Mouse (Mus musculus): ENCODE measurements at regions not wholly inside any gene's neighbourhood (a gene's known extent, or its start where the extent isn't known, plus 50 kb on each side); places are given as distances from the start of the nearest gene placed in this dataset.
A peak's percentile ranks its signal among the peaks of the same experiment; 100 is the strongest.

DNA sequence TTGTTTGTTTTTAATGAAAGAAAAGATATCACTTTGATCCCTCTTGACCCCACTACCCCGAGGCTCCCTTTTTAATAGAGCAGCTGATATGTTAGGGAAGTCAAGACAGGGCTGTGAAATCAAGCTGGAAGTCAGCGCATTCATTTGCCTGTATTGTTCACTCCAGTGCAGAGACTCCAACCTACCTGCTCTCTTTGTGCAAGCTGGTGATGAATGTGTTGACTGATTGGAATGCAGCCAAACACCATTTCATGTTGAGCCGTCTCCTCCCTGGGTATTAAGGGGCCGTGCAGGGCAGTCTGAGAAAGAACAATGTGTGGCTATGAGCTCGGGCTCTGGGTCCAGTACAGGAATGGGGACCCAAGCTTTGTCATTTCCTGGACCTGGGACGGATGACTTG is 557.4 kb upstream of the Zfp462 start:
- Histone ChIP-seq H3K4me1 (replicated peaks; ENCODE audit: control insufficient read depth, insufficient read depth, low read length) (peaks cover 13% of the 10 kb centered on the region), H3K9ac (no peak overlapping the region)
- DNase-seq (ENCODE audit: low spot score): no peak

GRCm38 (mm10) chr4:54391536-54392208 is 553.2 kb upstream of the Zfp462 start:
- no peaks in the 10 kb centered on the region for H3K36me3 ChIP-seq (replicated peaks; ENCODE audit: control insufficient read depth, insufficient read depth)
- no peak overlapping the region for H3K4me2 ChIP-seq (replicated peaks)
- H3K4me3 ChIP-seq (replicated peaks; ENCODE audit: low read length): no peak overlapping the region
- no peaks in the 10 kb centered on the region for H3K9me3 ChIP-seq (ENCODE audit: control insufficient read depth, low read length)
- H3K9ac ChIP-seq: no peak overlapping the region
- H3K27ac ChIP-seq: no peak overlapping the region
- DNase-seq (ENCODE audit: low spot score) (no peak), ATAC-seq (ENCODE audit: low FRiP score) (no peak)
- H3K4me1 ChIP-seq (replicated peaks; ENCODE audit: control insufficient read depth, insufficient read depth, low read length): peaks cover 12% of the 10 kb centered on the region
- H3K27me3 ChIP-seq (ENCODE audit: control insufficient read depth, insufficient read depth, low read length): no peaks in the 10 kb centered on the region
- 82% methylated on average over 7 of the region's 7 CpGs for WGBS

More for the DNA sequence above, 557.4 kb upstream of the Zfp462 start:
- H3K27ac ChIP-seq: 0 out of 2 replicates have a peak overlapping the region, but pooled peaks have one; percentile 27
- no peaks in the 10 kb centered on the region for H3K9me3 ChIP-seq (ENCODE audit: control insufficient read depth, low read length)
- WGBS: 28% methylated on average over 6 of the region's 6 CpGs
- no peaks in the 10 kb centered on the region for H3K36me3 ChIP-seq (replicated peaks; ENCODE audit: control insufficient read depth, insufficient read depth)
- no peak overlapping the region for H3K4me2 ChIP-seq (replicated peaks)
- no peak overlapping the region for H3K4me3 ChIP-seq (replicated peaks; ENCODE audit: low read length)
- no peak; the same call in 1 of the 2 replicates for ATAC-seq (ENCODE audit: low FRiP score)
- no peaks in the 10 kb centered on the region for H3K27me3 ChIP-seq (ENCODE audit: control insufficient read depth, insufficient read depth, low read length)

- Histone ChIP-seq H3K27me3 (ENCODE audit: control insufficient read depth, insufficient read depth, low read length) (no peaks in the 10 kb centered on the region), H3K4me1 (replicated peaks; ENCODE audit: control insufficient read depth, insufficient read depth, low read length) (no peaks in the 10 kb centered on the region), H3K9me3 (ENCODE audit: control insufficient read depth, low read length) (no peaks in the 10 kb centered on the region), H3K4me2 (replicated peaks) (no peak overlapping the region), H3K4me3 (replicated peaks; ENCODE audit: low read length) (no peak overlapping the region), H3K9ac (no peak overlapping the region), H3K36me3 (replicated peaks; ENCODE audit: control insufficient read depth, insufficient read depth) (no peaks in the 10 kb centered on the region), H3K27ac (no peak overlapping the region)
- ATAC-seq (ENCODE audit: low FRiP score): no peak
- DNase-seq (ENCODE audit: low spot score): no peak
- WGBS: 91% methylated on average over 4 of the region's 4 CpGs
These were observed 538.7 kb upstream of the Zfp462 start for GRCm38 (mm10) chr4:54406151-54406550.

GRCm38 (mm10) chr4:54407930-54408329 is 536.9 kb upstream of the Zfp462 start:
- Histone ChIP-seq H3K27ac (no peak overlapping the region), H3K27me3 (ENCODE audit: control insufficient read depth, insufficient read depth, low read length) (no peaks in the 10 kb centered on the region), H3K4me1 (replicated peaks; ENCODE audit: control insufficient read depth, insufficient read depth, low read length) (no peaks in the 10 kb centered on the region), H3K4me3 (replicated peaks; ENCODE audit: low read length) (no peak overlapping the region), H3K36me3 (replicated peaks; ENCODE audit: control insufficient read depth, insufficient read depth) (no peaks in the 10 kb centered on the region), H3K9me3 (ENCODE audit: control insufficient read depth, low read length) (no peaks in the 10 kb centered on the region), H3K9ac (no peak overlapping the region), H3K4me2 (replicated peaks) (no peak overlapping the region)
- ATAC-seq (ENCODE audit: low FRiP score) (no peak), DNase-seq (ENCODE audit: low spot score) (no peak)
- 39% methylated on average over 2 of the region's 2 CpGs for WGBS

DNA sequence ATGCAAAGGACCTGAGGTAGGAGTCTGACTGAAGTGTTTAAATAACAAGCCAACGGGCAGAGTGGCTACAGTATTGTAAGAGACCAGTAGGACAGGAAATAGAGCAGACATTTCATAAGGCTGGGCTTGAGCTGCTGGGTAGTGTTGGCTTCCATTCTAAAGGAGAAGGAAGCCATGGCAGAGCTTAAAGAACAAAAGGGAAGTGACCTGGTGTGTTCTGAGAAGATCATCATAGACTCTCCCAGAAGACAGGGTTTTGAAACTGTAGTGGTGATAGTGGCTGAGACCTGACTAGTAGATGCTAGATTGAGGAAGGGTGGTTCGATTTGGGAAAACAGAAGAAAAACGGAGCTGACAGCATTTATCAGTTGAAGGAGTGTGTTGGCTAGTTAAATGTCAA is 514.1 kb upstream of the Zfp462 start:
- no peaks in the 10 kb centered on the region for H3K36me3 ChIP-seq (replicated peaks; ENCODE audit: control insufficient read depth, insufficient read depth)
- H3K9me3 ChIP-seq (ENCODE audit: control insufficient read depth, low read length): no peaks in the 10 kb centered on the region
- ATAC-seq (ENCODE audit: low FRiP score) (no peak), DNase-seq (ENCODE audit: low spot score) (no peak)
- H3K27ac ChIP-seq: no peak overlapping the region
- H3K4me2 ChIP-seq (replicated peaks): no peak overlapping the region
- H3K4me1 ChIP-seq (replicated peaks; ENCODE audit: control insufficient read depth, insufficient read depth, low read length): no peaks in the 10 kb centered on the region
- no peaks in the 10 kb centered on the region for H3K27me3 ChIP-seq (ENCODE audit: control insufficient read depth, insufficient read depth, low read length)
- H3K4me3 ChIP-seq (replicated peaks; ENCODE audit: low read length): no peak overlapping the region
- H3K9ac ChIP-seq: no peak overlapping the region
- 75% methylated on average over 3 of the region's 3 CpGs for WGBS

- H3K9ac ChIP-seq: no peak overlapping the region
- no peak overlapping the region for H3K4me3 ChIP-seq (replicated peaks; ENCODE audit: low read length)
- WGBS: 69% methylated on average over 2 of the region's 2 CpGs
- no peaks in the 10 kb centered on the region for H3K27me3 ChIP-seq (ENCODE audit: control insufficient read depth, insufficient read depth, low read length)
- H3K4me1 ChIP-seq (replicated peaks; ENCODE audit: control insufficient read depth, insufficient read depth, low read length): no peaks in the 10 kb centered on the region
- no peaks in the 10 kb centered on the region for H3K36me3 ChIP-seq (replicated peaks; ENCODE audit: control insufficient read depth, insufficient read depth)
- ATAC-seq (ENCODE audit: low FRiP score) (no peak), DNase-seq (ENCODE audit: low spot score) (no peak)
- H3K9me3 ChIP-seq (ENCODE audit: control insufficient read depth, low read length): no peaks in the 10 kb centered on the region
- H3K4me2 ChIP-seq (replicated peaks): no peak overlapping the region
- H3K27ac ChIP-seq: no peak overlapping the region
These were observed 484.3 kb upstream of the Zfp462 start for GRCm38 (mm10) chr4:54460596-54460995.

GRCm38 (mm10) chr4:54469176-54469575 is 475.7 kb upstream of the Zfp462 start:
- no peaks in the 10 kb centered on the region for H3K36me3 ChIP-seq (replicated peaks; ENCODE audit: control insufficient read depth, insufficient read depth)
- H3K9ac ChIP-seq: no peak overlapping the region
- ATAC-seq (ENCODE audit: low FRiP score) (no peak), DNase-seq (ENCODE audit: low spot score) (no peak)
- H3K9me3 ChIP-seq (ENCODE audit: control insufficient read depth, low read length): no peaks in the 10 kb centered on the region
- H3K4me3 ChIP-seq (replicated peaks; ENCODE audit: low read length): no peak overlapping the region
- no peaks in the 10 kb centered on the region for H3K27me3 ChIP-seq (ENCODE audit: control insufficient read depth, insufficient read depth, low read length)
- H3K27ac ChIP-seq: no peak overlapping the region
- WGBS: 83% methylated on average over 2 of the region's 2 CpGs
- H3K4me1 ChIP-seq (replicated peaks; ENCODE audit: control insufficient read depth, insufficient read depth, low read length): no peaks in the 10 kb centered on the region
- no peak overlapping the region for H3K4me2 ChIP-seq (replicated peaks)

DNA sequence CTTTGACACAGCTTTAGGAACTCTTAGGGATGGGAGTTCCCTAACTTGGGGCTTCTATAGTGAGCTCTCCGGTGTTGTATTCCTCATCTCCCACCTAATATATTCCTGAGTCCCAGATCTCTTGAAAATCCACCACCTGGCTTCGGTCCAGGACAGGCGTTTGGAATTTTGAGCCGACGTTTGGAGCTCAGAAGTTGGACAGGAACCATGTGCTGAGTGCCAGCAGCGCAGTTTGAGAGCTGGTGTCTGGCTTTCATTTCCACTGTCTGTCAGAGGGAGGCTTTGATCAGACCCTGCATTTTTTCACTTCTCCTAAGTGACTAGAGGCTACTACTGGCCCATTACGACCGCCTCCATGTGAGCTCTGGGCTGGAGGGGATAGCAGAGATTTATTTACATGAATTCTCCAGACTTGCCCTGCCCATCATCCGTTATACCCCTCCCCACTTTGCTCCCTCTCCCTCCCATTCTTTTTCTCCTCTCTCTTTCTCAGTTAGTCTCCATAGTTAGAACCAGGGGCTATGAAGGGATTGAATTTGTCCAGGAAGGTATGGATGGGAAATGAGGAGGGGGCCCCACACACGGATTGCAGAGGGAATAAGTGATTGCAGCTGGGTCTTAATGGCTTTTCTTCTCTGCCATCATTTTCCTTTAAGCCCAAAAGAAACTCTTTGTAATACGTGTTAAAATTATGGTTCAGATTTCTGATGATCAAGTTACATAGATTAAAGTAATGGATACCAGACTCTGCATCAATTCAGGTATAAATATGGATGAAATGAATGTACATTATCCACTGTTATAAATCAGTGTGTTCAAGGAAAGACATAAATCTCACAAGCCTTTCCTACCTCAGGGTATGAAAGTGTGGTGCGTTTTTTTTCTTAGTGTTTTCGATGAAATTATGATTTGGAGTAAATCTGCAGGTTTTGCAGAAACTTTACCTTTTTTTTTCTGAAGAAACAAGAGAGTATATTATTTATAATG is 474.5 kb upstream of the Zfp462 start:
- 52% methylated on average over 13 of the region's 13 CpGs for WGBS
- ATAC-seq (ENCODE audit: low FRiP score) (peak; percentile 89), DNase-seq (ENCODE audit: low spot score) (peak; percentile 69)
- no peaks in the 10 kb centered on the region for H3K27me3 ChIP-seq (ENCODE audit: control insufficient read depth, insufficient read depth, low read length)
- no peak overlapping the region for H3K4me3 ChIP-seq (replicated peaks; ENCODE audit: low read length)
- H3K9ac ChIP-seq: no peak overlapping the region
- no peaks in the 10 kb centered on the region for H3K9me3 ChIP-seq (ENCODE audit: control insufficient read depth, low read length)
- no peak overlapping the region for H3K27ac ChIP-seq
- H3K4me2 ChIP-seq (replicated peaks): no peak overlapping the region
- H3K4me1 ChIP-seq (replicated peaks; ENCODE audit: control insufficient read depth, insufficient read depth, low read length): no peaks in the 10 kb centered on the region
- H3K36me3 ChIP-seq (replicated peaks; ENCODE audit: control insufficient read depth, insufficient read depth): no peaks in the 10 kb centered on the region

GRCm38 (mm10) chr4:54471009-54471408 is 473.8 kb upstream of the Zfp462 start:
- Histone ChIP-seq H3K27me3 (ENCODE audit: control insufficient read depth, insufficient read depth, low read length) (no peaks in the 10 kb centered on the region), H3K4me3 (replicated peaks; ENCODE audit: low read length) (no peak overlapping the region)
- WGBS: 50% methylated on average over 1 of the region's 1 CpGs

More at GRCm38 (mm10) chr4:54471009-54471408, 473.8 kb upstream of the Zfp462 start:
- H3K9ac ChIP-seq: no peak overlapping the region
- H3K9me3 ChIP-seq (ENCODE audit: control insufficient read depth, low read length): no peaks in the 10 kb centered on the region
- no peaks in the 10 kb centered on the region for H3K36me3 ChIP-seq (replicated peaks; ENCODE audit: control insufficient read depth, insufficient read depth)
- ATAC-seq (ENCODE audit: low FRiP score) (no peak), DNase-seq (ENCODE audit: low spot score) (no peak)
- no peaks in the 10 kb centered on the region for H3K4me1 ChIP-seq (replicated peaks; ENCODE audit: control insufficient read depth, insufficient read depth, low read length)
- H3K4me2 ChIP-seq (replicated peaks): no peak overlapping the region
- H3K27ac ChIP-seq: no peak overlapping the region
